Mouse (Mus musculus): ENCODE results near the gene Trpc4ap. TPM values are rescaled to one million over a fixed set of nuclear protein-coding genes. Genes with fewer than 3 reads are reported as not detected.

Gene Trpc4ap
- polyA plus RNA-seq, 1 experiment from 2014 or later, result 92.4 TPM

GRCm38 (mm10) chr2:155687746-155688145 lies 4.4 kb downstream of the Trpc4ap start:
- Histone ChIP-seq H3K9ac (ENCODE audit: low read depth, low read length) (no peak overlapping the region), H3K4me1 (ENCODE audit: control insufficient read depth, insufficient read depth, low read length) (peaks cover 6% of the 10 kb centered on the region; the same call in 1 of the 2 replicates), H3K9me3 (replicated peaks; ENCODE audit: control insufficient read depth, low read length) (no peaks in the 10 kb centered on the region), H3K36me3 (ENCODE audit: control insufficient read depth, insufficient read depth, low read length) (no peaks in the 10 kb centered on the region), H3K4me3 (ENCODE audit: low read depth, low read length) (no peak overlapping the region), H3K4me2 (no peak overlapping the region), H3K27me3 (ENCODE audit: control insufficient read depth, insufficient read depth, low read length) (no peaks in the 10 kb centered on the region), H3K27ac (ENCODE audit: low read depth, low read length) (no peak overlapping the region)
- 94% methylated on average over 11 of the region's 11 CpGs for WGBS (ENCODE audit: insufficient replicate concordance)
- ATAC-seq (replicated peaks; ENCODE audit: insufficient number of reproducible peaks, low FRiP score, low TSS enrichment), result no peak

DNA sequence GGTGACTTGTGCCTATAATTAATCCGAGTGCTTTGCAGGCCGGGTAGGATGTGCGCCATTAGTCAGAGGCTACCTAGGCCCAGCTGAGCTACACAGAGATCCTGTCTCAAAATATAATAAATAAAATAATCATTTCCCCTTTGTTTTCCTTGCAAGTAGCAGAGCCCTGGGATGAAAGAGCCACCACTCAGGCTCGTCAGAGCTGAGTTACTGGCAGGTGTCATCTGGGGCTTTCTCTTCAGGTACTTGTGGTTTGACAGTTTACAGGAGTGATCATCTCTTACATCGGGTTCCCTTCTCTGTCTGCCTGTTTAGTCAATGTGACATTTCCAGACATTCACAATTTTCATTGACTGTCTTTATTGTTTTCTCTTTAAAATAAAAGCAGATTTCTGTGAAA lies 5.6 kb downstream of the Trpc4ap start:
- H3K9me3 ChIP-seq (replicated peaks; ENCODE audit: control insufficient read depth, low read length), result no peaks in the 10 kb centered on the region
- no peak overlapping the region for H3K4me2 ChIP-seq
- H3K9ac ChIP-seq (ENCODE audit: low read depth, low read length), result no peak overlapping the region
- H3K4me3 ChIP-seq (ENCODE audit: low read depth, low read length), result no peak overlapping the region
- no peak overlapping the region for H3K27ac ChIP-seq (ENCODE audit: low read depth, low read length)
- H3K27me3 ChIP-seq (ENCODE audit: control insufficient read depth, insufficient read depth, low read length), result no peaks in the 10 kb centered on the region
- 84% methylated on average over 5 of the region's 5 CpGs for WGBS (ENCODE audit: insufficient replicate concordance)
- peaks cover 6% of the 10 kb centered on the region; the same call in 1 of the 2 replicates for H3K4me1 ChIP-seq (ENCODE audit: control insufficient read depth, insufficient read depth, low read length)
- ATAC-seq (replicated peaks; ENCODE audit: insufficient number of reproducible peaks, low FRiP score, low TSS enrichment), result no peak
- no peaks in the 10 kb centered on the region for H3K36me3 ChIP-seq (ENCODE audit: control insufficient read depth, insufficient read depth, low read length)

- Histone ChIP-seq H3K27ac (ENCODE audit: low read depth, low read length) (no peak overlapping the region), H3K4me3 (ENCODE audit: low read depth, low read length) (no peak overlapping the region), H3K9ac (ENCODE audit: low read depth, low read length) (no peak overlapping the region), H3K27me3 (ENCODE audit: control insufficient read depth, insufficient read depth, low read length) (no peaks in the 10 kb centered on the region), H3K4me1 (ENCODE audit: control insufficient read depth, insufficient read depth, low read length) (no peaks in the 10 kb centered on the region), H3K9me3 (replicated peaks; ENCODE audit: control insufficient read depth, low read length) (no peaks in the 10 kb centered on the region), H3K36me3 (ENCODE audit: control insufficient read depth, insufficient read depth, low read length) (no peaks in the 10 kb centered on the region), H3K4me2 (no peak overlapping the region)
- ATAC-seq (replicated peaks; ENCODE audit: insufficient number of reproducible peaks, low FRiP score, low TSS enrichment), result no peak
- WGBS (ENCODE audit: insufficient replicate concordance), result 95% methylated on average over 5 of the region's 5 CpGs
Observed at GRCm38 (mm10) chr2:155683821-155684220, 8.4 kb downstream of the Trpc4ap start.

DNA sequence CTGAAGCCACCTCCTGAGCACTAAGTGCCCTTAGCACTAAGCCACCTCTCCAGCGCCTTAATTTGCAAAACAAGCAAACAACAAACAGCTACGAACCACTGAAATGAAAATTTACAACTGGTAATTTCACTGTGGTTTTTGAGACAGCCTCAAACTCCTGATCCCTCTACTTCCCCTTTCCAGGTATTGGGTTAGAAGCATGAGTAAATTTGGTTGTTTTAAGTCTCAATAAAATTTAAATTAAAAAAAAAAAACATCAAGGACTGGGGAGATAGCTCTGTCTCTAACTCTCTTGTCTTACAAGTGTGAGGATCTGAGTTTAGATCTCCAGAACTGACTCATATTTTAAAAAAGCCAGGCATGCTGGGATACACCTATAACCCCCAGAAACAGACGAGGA lies 9.0 kb downstream of the Trpc4ap start:
- no peak overlapping the region for H3K9ac ChIP-seq (ENCODE audit: low read depth, low read length)
- no peak overlapping the region for H3K4me2 ChIP-seq
- H3K27ac ChIP-seq (ENCODE audit: low read depth, low read length), result no peak overlapping the region
- H3K9me3 ChIP-seq (replicated peaks; ENCODE audit: control insufficient read depth, low read length), result no peaks in the 10 kb centered on the region
- ATAC-seq (replicated peaks; ENCODE audit: insufficient number of reproducible peaks, low FRiP score, low TSS enrichment), result no peak
- 66% methylated on average over 3 of the region's 3 CpGs for WGBS (ENCODE audit: insufficient replicate concordance)
- H3K36me3 ChIP-seq (ENCODE audit: control insufficient read depth, insufficient read depth, low read length), result no peaks in the 10 kb centered on the region
- H3K27me3 ChIP-seq (ENCODE audit: control insufficient read depth, insufficient read depth, low read length), result no peaks in the 10 kb centered on the region
- no peak overlapping the region for H3K4me3 ChIP-seq (ENCODE audit: low read depth, low read length)
- H3K4me1 ChIP-seq (ENCODE audit: control insufficient read depth, insufficient read depth, low read length), result no peaks in the 10 kb centered on the region

- Histone ChIP-seq H3K4me3 (ENCODE audit: low read depth, low read length) (no peak overlapping the region), H3K4me2 (no peak overlapping the region), H3K9ac (ENCODE audit: low read depth, low read length) (no peak overlapping the region), H3K27ac (ENCODE audit: low read depth, low read length) (no peak overlapping the region), H3K36me3 (ENCODE audit: control insufficient read depth, insufficient read depth, low read length) (no peaks in the 10 kb centered on the region), H3K4me1 (ENCODE audit: control insufficient read depth, insufficient read depth, low read length) (no peaks in the 10 kb centered on the region), H3K27me3 (ENCODE audit: control insufficient read depth, insufficient read depth, low read length) (no peaks in the 10 kb centered on the region), H3K9me3 (replicated peaks; ENCODE audit: control insufficient read depth, low read length) (no peaks in the 10 kb centered on the region)
- no peak for ATAC-seq (replicated peaks; ENCODE audit: insufficient number of reproducible peaks, low FRiP score, low TSS enrichment)
- WGBS (ENCODE audit: insufficient replicate concordance), result 76% methylated on average over 2 of the region's 2 CpGs
Observed at GRCm38 (mm10) chr2:155681874-155682273, 10.3 kb downstream of the Trpc4ap start.

- H3K9me3 ChIP-seq (replicated peaks; ENCODE audit: control insufficient read depth, low read length), result no peaks in the 10 kb centered on the region
- H3K9ac ChIP-seq (ENCODE audit: low read depth, low read length), result no peak overlapping the region
- no peaks in the 10 kb centered on the region for H3K36me3 ChIP-seq (ENCODE audit: control insufficient read depth, insufficient read depth, low read length)
- WGBS (ENCODE audit: insufficient replicate concordance), result 69% methylated on average over 8 of the region's 8 CpGs
- ATAC-seq (replicated peaks; ENCODE audit: insufficient number of reproducible peaks, low FRiP score, low TSS enrichment), result no peak
- no peaks in the 10 kb centered on the region for H3K4me1 ChIP-seq (ENCODE audit: control insufficient read depth, insufficient read depth, low read length)
- H3K27me3 ChIP-seq (ENCODE audit: control insufficient read depth, insufficient read depth, low read length), result no peaks in the 10 kb centered on the region
- H3K4me2 ChIP-seq, result no peak overlapping the region
- H3K27ac ChIP-seq (ENCODE audit: low read depth, low read length), result no peak overlapping the region
- no peak overlapping the region for H3K4me3 ChIP-seq (ENCODE audit: low read depth, low read length)
Observed at GRCm38 (mm10) chr2:155681194-155681593, 11.0 kb downstream of the Trpc4ap start.

- ATAC-seq (replicated peaks; ENCODE audit: insufficient number of reproducible peaks, low FRiP score, low TSS enrichment), result no peak
- 72% methylated on average over 5 of the region's 5 CpGs for WGBS (ENCODE audit: insufficient replicate concordance)
- Histone ChIP-seq H3K4me3 (ENCODE audit: low read depth, low read length) (no peak overlapping the region), H3K36me3 (ENCODE audit: control insufficient read depth, insufficient read depth, low read length) (no peaks in the 10 kb centered on the region), H3K4me1 (ENCODE audit: control insufficient read depth, insufficient read depth, low read length) (no peaks in the 10 kb centered on the region), H3K4me2 (no peak overlapping the region), H3K9me3 (replicated peaks; ENCODE audit: control insufficient read depth, low read length) (no peaks in the 10 kb centered on the region), H3K27me3 (ENCODE audit: control insufficient read depth, insufficient read depth, low read length) (no peaks in the 10 kb centered on the region), H3K27ac (ENCODE audit: low read depth, low read length) (no peak overlapping the region), H3K9ac (ENCODE audit: low read depth, low read length) (no peak overlapping the region)
Observed at GRCm38 (mm10) chr2:155680591-155680990, 11.6 kb downstream of the Trpc4ap start.

DNA sequence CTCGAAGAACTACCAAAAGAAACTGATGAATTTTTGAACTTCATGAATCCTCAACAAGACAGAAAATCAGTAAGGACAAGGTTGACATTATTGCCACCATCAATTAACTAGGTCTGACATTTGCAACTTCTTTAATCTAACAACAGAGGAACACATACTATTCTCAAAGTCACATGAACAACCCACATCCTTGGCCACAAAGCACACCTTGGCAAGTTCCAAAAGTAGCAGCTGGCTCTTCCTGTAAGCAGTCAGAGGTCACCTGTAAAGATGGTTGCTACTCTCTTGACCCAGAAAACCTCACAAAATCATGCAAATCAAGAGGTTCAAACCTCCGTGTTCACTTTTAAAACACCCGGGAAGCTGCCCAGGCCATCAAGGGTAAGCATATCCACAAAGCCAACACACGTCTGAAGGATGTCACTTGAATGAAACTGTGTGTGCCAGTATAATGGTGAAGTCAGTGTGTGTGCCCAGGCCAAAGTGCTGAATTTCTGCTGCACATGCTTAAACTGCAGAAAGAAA lies 12.5 kb downstream of the Trpc4ap start:
- Histone ChIP-seq H3K4me3 (ENCODE audit: low read depth, low read length) (no peak overlapping the region), H3K4me1 (ENCODE audit: control insufficient read depth, insufficient read depth, low read length) (no peaks in the 10 kb centered on the region), H3K36me3 (ENCODE audit: control insufficient read depth, insufficient read depth, low read length) (no peaks in the 10 kb centered on the region), H3K27me3 (ENCODE audit: control insufficient read depth, insufficient read depth, low read length) (no peaks in the 10 kb centered on the region), H3K4me2 (no peak overlapping the region), H3K9me3 (replicated peaks; ENCODE audit: control insufficient read depth, low read length) (no peaks in the 10 kb centered on the region), H3K27ac (ENCODE audit: low read depth, low read length) (no peak overlapping the region), H3K9ac (ENCODE audit: low read depth, low read length) (no peak overlapping the region)
- 89% methylated on average over 4 of the region's 4 CpGs for WGBS (ENCODE audit: insufficient replicate concordance)
- no peak for ATAC-seq (replicated peaks; ENCODE audit: insufficient number of reproducible peaks, low FRiP score, low TSS enrichment)

- H3K4me2 ChIP-seq, result no peak overlapping the region
- no peak overlapping the region for H3K4me3 ChIP-seq (ENCODE audit: low read depth, low read length)
- H3K27me3 ChIP-seq (ENCODE audit: control insufficient read depth, insufficient read depth, low read length), result no peaks in the 10 kb centered on the region
- H3K9me3 ChIP-seq (replicated peaks; ENCODE audit: control insufficient read depth, low read length), result no peaks in the 10 kb centered on the region
- H3K9ac ChIP-seq (ENCODE audit: low read depth, low read length), result no peak overlapping the region
- H3K36me3 ChIP-seq (ENCODE audit: control insufficient read depth, insufficient read depth, low read length), result peaks cover 7% of the 10 kb centered on the region
- no peak for ATAC-seq (replicated peaks; ENCODE audit: insufficient number of reproducible peaks, low FRiP score, low TSS enrichment)
- H3K27ac ChIP-seq (ENCODE audit: low read depth, low read length), result no peak overlapping the region
- H3K4me1 ChIP-seq (ENCODE audit: control insufficient read depth, insufficient read depth, low read length), result no peaks in the 10 kb centered on the region
- WGBS (ENCODE audit: insufficient replicate concordance), result 56% methylated on average over 4 of the region's 4 CpGs
Observed at GRCm38 (mm10) chr2:155675118-155675517, 17.1 kb downstream of the Trpc4ap start.

Data from heart, embryonic 11.5 days (tissue).